Mouse (Mus musculus) kidney, adult 8-10 months (tissue): ENCODE data around the gene Vash1.

Experiments used
- DNase-seq, 2 experiments: peaks; one replicate each; pipeline ENCODE4 v3.0.0; 2022

Gene Vash1

GRCm38 (mm10) chr12:86685275-86685674, 6.8 kb downstream of the Vash1 start:
- DNase-seq, result no peak

GRCm38 (mm10) chr12:86686551-86687330, 8.2 kb downstream of the Vash1 start:
- DNase-seq, result no peak

DNA sequence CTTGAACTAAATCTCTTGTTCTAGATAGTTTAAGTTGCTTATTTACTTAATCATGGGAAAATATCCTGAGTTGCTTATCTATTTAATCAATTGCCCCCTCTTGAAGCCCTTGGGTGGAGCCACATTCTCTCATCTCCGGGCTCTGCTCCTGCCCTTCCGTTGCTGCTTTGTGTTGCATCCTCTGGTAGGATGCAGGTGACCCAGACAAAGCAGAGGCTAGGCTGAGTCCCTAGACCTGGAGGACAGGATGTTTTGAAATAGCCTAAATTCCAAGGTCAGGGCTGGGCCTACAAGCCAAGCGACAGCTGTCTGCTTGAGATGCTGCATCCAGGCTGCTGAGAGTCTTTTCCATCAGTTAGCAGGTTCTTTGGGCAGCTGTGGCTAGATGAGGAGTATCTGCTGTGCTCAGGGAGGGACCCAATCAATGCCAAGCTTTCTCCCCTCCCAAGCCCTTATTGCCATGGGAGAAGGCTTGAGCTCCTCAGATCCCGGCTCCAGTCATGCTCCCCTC, 9.0 kb downstream of the Vash1 start:
- no peak for DNase-seq

- DNase-seq, result no peak
Measured at GRCm38 (mm10) chr12:86687971-86688573, 9.6 kb downstream of the Vash1 start.

- DNase-seq, result no peak
Measured at GRCm38 (mm10) chr12:86688917-86689316, 10.4 kb downstream of the Vash1 start.

- DNase-seq, result no peak
Measured at GRCm38 (mm10) chr12:86690700-86691485, 12.4 kb downstream of the Vash1 start.

- DNase-seq, result no peak
Measured at GRCm38 (mm10) chr12:86692471-86693356, 14.2 kb downstream of the Vash1 start.

GRCm38 (mm10) chr12:86693389-86693788, 14.9 kb downstream of the Vash1 start:
- DNase-seq, result no peak

GRCm38 (mm10) chr12:86694441-86694840, 15.9 kb downstream of the Vash1 start:
- DNase-seq, result no peak

DNA sequence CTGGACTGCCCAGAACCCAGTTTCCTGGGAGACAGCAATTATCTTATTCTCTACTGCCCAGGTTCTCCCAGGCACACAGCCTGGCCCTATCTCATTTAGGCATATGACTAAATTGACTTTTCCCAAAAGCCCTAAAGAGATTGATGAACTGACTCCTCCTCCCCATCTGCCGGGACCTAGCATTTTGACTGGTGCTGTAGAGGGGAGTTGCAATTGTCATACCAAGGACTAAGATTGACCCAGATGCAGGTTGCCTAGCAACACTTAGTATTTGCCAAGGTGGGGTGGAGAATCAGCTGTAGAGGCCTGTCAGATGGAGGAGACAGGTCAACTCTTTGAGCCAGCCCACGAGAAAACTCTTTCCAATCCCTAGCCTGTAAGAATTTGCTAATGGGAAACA, 19.5 kb downstream of the Vash1 start:
- no peak for DNase-seq

- DNase-seq, result no peak
Measured at GRCm38 (mm10) chr12:86698537-86698936, 20.0 kb downstream of the Vash1 start.

DNA sequence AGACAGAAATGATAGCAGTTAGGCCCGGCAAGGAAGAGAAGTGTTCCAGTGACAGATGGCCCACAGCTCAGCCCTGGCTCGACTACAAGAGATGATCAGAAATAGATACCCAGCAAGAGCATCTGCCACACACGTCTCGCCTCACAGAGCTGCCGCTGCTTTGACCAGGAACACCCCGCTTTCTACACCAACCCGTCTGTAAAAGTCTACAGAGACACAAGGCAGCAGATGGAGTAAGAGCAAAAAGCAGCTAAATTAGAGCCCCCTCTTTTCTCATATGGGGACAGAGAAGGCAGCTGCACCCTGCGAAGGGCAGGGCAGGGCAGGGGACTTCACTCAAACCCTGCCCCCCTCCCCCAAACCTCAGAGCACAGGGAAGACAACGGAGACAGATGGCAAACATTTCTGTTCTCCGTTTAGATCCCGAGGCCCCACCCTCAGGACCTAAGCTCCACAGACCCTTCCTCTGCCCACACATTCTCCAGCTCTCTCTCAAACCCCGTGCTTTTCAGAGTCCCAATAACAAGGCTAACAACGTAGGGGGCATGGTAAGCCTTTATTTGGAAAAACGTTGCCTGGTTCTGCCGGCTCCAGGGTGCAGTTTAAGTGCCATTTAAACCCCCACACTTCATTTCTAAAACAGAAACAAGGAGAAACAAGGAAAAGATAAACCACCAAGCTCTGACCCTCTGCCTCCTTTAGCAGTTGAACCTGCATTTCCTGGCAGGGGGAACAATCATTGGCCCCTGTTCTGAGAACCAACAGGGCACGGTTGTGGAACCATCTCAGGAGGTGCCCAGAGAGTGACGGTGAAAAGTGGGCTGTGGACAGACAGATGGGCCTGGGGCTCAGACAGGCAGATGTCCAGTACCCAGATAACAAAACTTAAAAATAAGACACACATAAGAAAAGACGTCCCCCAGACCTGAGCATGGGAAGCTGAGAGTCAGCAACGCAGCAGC, 21.7 kb downstream of the Vash1 start:
- no peak for DNase-seq

- DNase-seq, result no peak
Measured at GRCm38 (mm10) chr12:86700927-86701310, 22.4 kb downstream of the Vash1 start.

GRCm38 (mm10) chr12:86701491-86701890, 23.0 kb downstream of the Vash1 start:
- DNase-seq, result no peak

GRCm38 (mm10) chr12:86702690-86703089, 24.2 kb downstream of the Vash1 start:
- DNase-seq, result no peak

DNA sequence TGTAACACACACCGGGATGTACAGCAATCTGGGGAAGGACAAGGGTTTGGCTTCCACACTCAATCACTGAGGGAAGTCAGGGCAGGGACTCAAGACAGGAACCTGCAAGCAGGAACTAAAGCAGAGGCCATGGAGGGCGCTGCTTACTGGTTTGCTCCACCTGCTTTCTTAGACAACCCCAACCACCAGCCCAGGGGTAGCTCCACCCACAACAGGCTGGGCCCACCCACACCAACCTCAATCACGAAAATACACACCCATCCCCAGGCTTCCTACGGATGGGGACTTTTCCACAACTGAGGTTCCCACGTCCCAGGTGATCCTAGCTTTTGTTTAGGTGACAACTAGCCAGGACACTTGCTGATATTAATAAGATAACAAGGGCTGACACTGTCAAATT, 27.3 kb downstream of the Vash1 start:
- no peak for DNase-seq

- DNase-seq, result no peak
Measured at GRCm38 (mm10) chr12:86714026-86714425, 35.5 kb downstream of the Vash1 start.

DNA sequence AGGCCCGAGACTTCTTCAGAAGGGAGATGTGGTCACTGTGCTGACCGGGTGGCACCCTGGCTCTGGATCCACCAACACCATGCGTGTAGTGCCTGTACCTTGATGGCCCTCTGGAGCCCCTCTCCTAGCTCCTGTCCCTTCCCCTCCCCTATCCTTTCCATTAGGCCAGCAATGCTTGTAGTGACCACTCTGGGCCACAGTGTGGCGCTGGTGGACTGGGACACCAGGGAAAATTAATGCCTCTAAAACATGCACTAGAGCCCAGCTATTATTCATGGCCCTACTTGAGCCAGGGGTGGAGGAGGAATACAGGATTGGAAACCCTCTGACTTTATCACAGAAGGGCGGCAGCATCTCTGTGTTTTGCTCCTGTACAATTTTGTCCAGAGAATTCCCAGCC, 36.9 kb downstream of the Vash1 start:
- DNase-seq, result peak; percentile 22 to 64

DNA sequence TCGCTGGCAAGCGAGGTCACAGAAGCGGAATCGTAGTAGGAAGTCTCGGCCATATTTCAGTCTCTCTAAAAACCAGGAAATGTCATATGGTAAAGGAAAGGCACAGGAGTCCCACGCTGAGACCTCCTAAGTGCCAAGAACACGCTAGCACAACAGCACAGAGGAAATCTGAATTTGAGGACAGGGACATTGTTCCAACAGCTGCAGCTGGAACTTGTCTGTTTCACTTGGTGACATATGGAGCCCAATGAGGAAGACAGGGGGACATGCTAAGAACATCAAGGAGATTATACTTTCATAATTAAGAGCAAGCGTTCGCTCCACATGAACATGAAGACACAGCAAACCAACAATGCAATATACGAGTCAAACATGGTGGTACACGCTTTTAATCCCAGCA, 38.5 kb downstream of the Vash1 start:
- DNase-seq, result no peak

DNA sequence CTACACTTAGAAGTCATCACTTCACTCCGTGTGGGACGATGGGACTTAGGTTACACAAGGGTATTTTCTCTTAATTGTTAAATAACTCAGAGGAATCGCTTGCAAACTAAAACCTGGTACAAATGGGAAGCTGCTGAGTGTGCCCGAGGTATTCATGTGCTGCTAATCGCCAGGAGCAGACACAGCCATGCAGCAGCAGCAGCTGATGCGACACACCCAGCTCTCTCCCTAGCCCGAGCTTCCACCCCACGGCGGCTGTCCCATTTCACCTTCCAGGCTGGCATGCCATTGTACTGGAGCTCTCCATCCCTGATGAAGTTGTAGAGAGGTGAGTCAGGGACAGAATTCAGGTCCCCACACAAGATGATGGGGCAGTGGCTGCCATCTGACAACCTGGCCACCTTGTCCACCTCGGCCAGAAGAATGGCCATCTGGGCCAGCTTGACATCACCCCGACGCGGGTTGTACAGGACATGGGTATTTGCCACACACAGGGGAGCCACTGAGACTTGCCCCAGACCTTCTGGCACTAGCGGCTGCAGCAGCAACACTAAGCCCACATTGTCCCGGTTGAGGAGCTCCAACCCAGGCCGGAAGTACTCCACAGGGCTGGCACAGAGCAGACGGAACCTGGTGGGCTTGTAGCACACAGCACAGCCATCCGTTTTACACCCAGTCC, 41.6 kb downstream of the Vash1 start:
- DNase-seq, result no peak

- no peak for DNase-seq
Measured at GRCm38 (mm10) chr12:86721453-86721852, 43.0 kb downstream of the Vash1 start.
